Mouse (Mus musculus) neural tube, embryonic 13.5 days (tissue): ENCODE measurements around the gene Fam84b. TPM values are rescaled to one million over a fixed set of nuclear protein-coding genes. Genes with fewer than 3 reads are reported as not detected.

Source experiments
- ATAC-seq: fragments of 200-750 bp; cut with Nextera tagmentation; 2 replicates; pipeline ENCODE4 v1.8.0; 2017; ENCODE audit warnings: low read depth, mild to moderate bottlenecking, moderate TSS enrichment, moderate library complexity
- H3K27ac ChIP-seq: fragments of 300-500 bp; sonication (generic); replicated peaks from 2 replicates; pipeline ENCODE4 v1.5.1; 2015; ENCODE audit warnings: moderate library complexity, mild to moderate bottlenecking, inconsistent platforms
- H3K27me3 ChIP-seq: fragments of 300-500 bp; sonication (generic); 2 replicates; pipeline ENCODE4 v1.6.1; 2015; ENCODE audit warnings: mild to moderate bottlenecking, inconsistent platforms
- H3K36me3 ChIP-seq: fragments of 300-500 bp; sonication (generic); 2 replicates; pipeline ENCODE4 v1.6.1; 2015; ENCODE audit warnings: mild to moderate bottlenecking, inconsistent platforms
- H3K4me1 ChIP-seq: fragments of 300-500 bp; sonication (generic); replicated peaks from 2 replicates; pipeline ENCODE4 v1.6.1; 2015; ENCODE audit warnings: inconsistent platforms
- H3K4me2 ChIP-seq: fragments of 300-500 bp; sonication (generic); 2 replicates; pipeline ENCODE4 v1.6.1; 2015; ENCODE audit warnings: inconsistent platforms, mild to moderate bottlenecking, moderate library complexity
- H3K4me3 ChIP-seq: fragments of 300-500 bp; sonication (generic); 2 replicates; pipeline ENCODE4 v1.5.1; 2015; ENCODE audit warnings: mild to moderate bottlenecking, inconsistent platforms
- H3K9ac ChIP-seq: fragments of 300-500 bp; sonication (generic); 2 replicates; pipeline ENCODE4 v1.6.1; 2015; ENCODE audit warnings: moderate library complexity, mild to moderate bottlenecking, inconsistent platforms
- H3K9me3 ChIP-seq: fragments of 300-500 bp; sonication (generic); 2 replicates; pipeline ENCODE4 v1.6.1; 2016; ENCODE audit warnings: inconsistent platforms
- WGBS: fragments of 180-500 bp; shearing (Covaris S2); methylation state at CpG from one replicate; pipeline ENCODE4 v1.1.7; 2015; 5-methylcytosine and 5-hydroxymethylcytosine counted together
- polyA plus RNA-seq: library from polyadenylated mRNA; unstranded; fragments of >200 nt; fragmentation: Nextera tagmentation; extraction: Ambion mirVana; gene quantifications from 2 replicates; pipeline ENCODE4 v1.2.1, GENCODE M21; 2015

Gene Fam84b
- 6.3 and 8.5 TPM in 2 replicates for polyA plus RNA-seq

GRCm38 (mm10) chr15:60853231-60853999 lies at the start of gene Fam84b:
Fam84b (minus strand) TSS chr15:60853778.
- H3K4me1 ChIP-seq = peaks cover 12% of the 10 kb centered on the region
- WGBS = 30% methylated on average over 17 of the region's 17 CpGs

GRCm38 (mm10) chr15:60898187-60898965 lies 44.8 kb upstream of the Fam84b start:
- WGBS = 52% methylated on average over 6 of the region's 6 CpGs
- ATAC-seq = peak; percentile 50; the same call in 1 of the 2 replicates
- Histone ChIP-seq H3K4me3 (no peak overlapping the region), H3K36me3 (no peaks in the 10 kb centered on the region), H3K4me1 (no peaks in the 10 kb centered on the region), H3K4me2 (no peak overlapping the region), H3K9me3 (no peaks in the 10 kb centered on the region), H3K27me3 (no peaks in the 10 kb centered on the region), H3K27ac (0 out of 2 replicates have a peak overlapping the region, but pooled peaks have one; percentile 2), H3K9ac (no peak overlapping the region)

More at GRCm38 (mm10) chr15:60853231-60853999, at the start of gene Fam84b:
- no peak within 1 kb of the TSS for H3K4me2 ChIP-seq
- H3K9ac ChIP-seq = no peak within 1 kb of the TSS
- H3K27ac ChIP-seq = no peak within 1 kb of the TSS
- peak; percentile 72; the same call in 1 of the 2 replicates for ATAC-seq
- H3K4me3 ChIP-seq = no peak within 1 kb of the TSS
- no peaks in the 10 kb centered on the region for H3K36me3 ChIP-seq
- no peaks in the 10 kb centered on the region for H3K9me3 ChIP-seq
- H3K27me3 ChIP-seq = no peaks in the 10 kb centered on the region

- Histone ChIP-seq H3K9me3 (no peaks in the 10 kb centered on the region), H3K27ac (no peak overlapping the region), H3K27me3 (no peaks in the 10 kb centered on the region), H3K9ac (no peak overlapping the region), H3K4me2 (no peak overlapping the region), H3K4me1 (no peaks in the 10 kb centered on the region), H3K36me3 (no peaks in the 10 kb centered on the region), H3K4me3 (no peak overlapping the region)
- 77% methylated on average over 2 of the region's 2 CpGs for WGBS
- no peak for ATAC-seq
These were observed 42.5 kb upstream of the Fam84b start for GRCm38 (mm10) chr15:60896040-60896439.

- WGBS = 82% methylated on average over 3 of the region's 3 CpGs
- no peak overlapping the region for H3K4me3 ChIP-seq
These were observed 39.4 kb upstream of the Fam84b start for GRCm38 (mm10) chr15:60892976-60893463.

GRCm38 (mm10) chr15:60888724-60889123 lies 35.1 kb upstream of the Fam84b start:
- no peak overlapping the region for H3K27ac ChIP-seq
- no peak overlapping the region for H3K9ac ChIP-seq
- H3K27me3 ChIP-seq = no peaks in the 10 kb centered on the region
- no peak overlapping the region for H3K4me3 ChIP-seq
- H3K36me3 ChIP-seq = no peaks in the 10 kb centered on the region
- 0 out of 2 replicates have a peak, but pooled peaks cover 4% of the 10 kb centered on the region for H3K4me1 ChIP-seq
- no peaks in the 10 kb centered on the region for H3K9me3 ChIP-seq
- WGBS = 87% methylated on average over 2 of the region's 2 CpGs
- ATAC-seq = no peak
- H3K4me2 ChIP-seq = no peak overlapping the region

More at GRCm38 (mm10) chr15:60892976-60893463, 39.4 kb upstream of the Fam84b start:
- Histone ChIP-seq H3K9me3 (no peaks in the 10 kb centered on the region), H3K4me1 (0 out of 2 replicates have a peak, but pooled peaks cover 4% of the 10 kb centered on the region), H3K36me3 (no peaks in the 10 kb centered on the region), H3K9ac (no peak overlapping the region), H3K27me3 (no peaks in the 10 kb centered on the region), H3K4me2 (no peak overlapping the region), H3K27ac (no peak overlapping the region)
- ATAC-seq = no peak

GRCm38 (mm10) chr15:60875721-60876120 lies 22.1 kb upstream of the Fam84b start:
- Histone ChIP-seq H3K4me2 (no peak overlapping the region), H3K4me1 (no peaks in the 10 kb centered on the region), H3K4me3 (no peak overlapping the region), H3K9me3 (no peaks in the 10 kb centered on the region), H3K36me3 (no peaks in the 10 kb centered on the region), H3K27ac (no peak overlapping the region), H3K27me3 (no peaks in the 10 kb centered on the region), H3K9ac (no peak overlapping the region)
- no peak for ATAC-seq
- 86% methylated on average over 6 of the region's 6 CpGs for WGBS

DNA sequence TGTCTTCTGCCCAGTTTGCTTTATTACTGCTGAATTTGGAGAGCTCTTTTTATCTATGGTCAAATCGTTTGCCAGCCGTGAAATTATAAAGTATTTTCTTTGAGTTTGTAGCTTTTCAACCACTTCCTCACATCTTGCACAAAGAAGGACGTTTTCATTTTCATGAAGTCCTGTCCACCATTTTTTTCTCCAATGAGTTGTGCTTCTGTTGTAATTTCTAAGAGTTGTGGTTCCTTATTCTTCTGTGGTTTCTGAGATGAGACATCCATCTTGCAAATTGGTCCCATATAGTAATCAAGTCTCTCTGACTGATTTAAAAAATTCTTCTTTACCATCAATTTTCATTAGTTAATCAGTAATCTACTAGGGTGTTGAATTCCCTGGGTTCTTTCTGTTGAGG lies 8.8 kb upstream of the Fam84b start:
- Histone ChIP-seq H3K9me3 (no peaks in the 10 kb centered on the region), H3K4me1 (no peaks in the 10 kb centered on the region), H3K36me3 (no peaks in the 10 kb centered on the region), H3K9ac (no peak overlapping the region), H3K27me3 (no peaks in the 10 kb centered on the region), H3K4me3 (no peak overlapping the region), H3K4me2 (no peak overlapping the region), H3K27ac (no peak overlapping the region)
- WGBS = 84% methylated on average over 3 of the region's 3 CpGs
- no peak for ATAC-seq

GRCm38 (mm10) chr15:60855112-60855511 lies 1.5 kb upstream of the Fam84b start:
- Histone ChIP-seq H3K4me3 (no peak overlapping the region), H3K27ac (no peak overlapping the region), H3K36me3 (no peaks in the 10 kb centered on the region), H3K9me3 (no peaks in the 10 kb centered on the region), H3K4me1 (peaks cover 12% of the 10 kb centered on the region), H3K9ac (no peak overlapping the region), H3K27me3 (no peaks in the 10 kb centered on the region), H3K4me2 (no peak overlapping the region)
- no peak for ATAC-seq
- WGBS = 85% methylated on average over 1 of the region's 1 CpGs

DNA sequence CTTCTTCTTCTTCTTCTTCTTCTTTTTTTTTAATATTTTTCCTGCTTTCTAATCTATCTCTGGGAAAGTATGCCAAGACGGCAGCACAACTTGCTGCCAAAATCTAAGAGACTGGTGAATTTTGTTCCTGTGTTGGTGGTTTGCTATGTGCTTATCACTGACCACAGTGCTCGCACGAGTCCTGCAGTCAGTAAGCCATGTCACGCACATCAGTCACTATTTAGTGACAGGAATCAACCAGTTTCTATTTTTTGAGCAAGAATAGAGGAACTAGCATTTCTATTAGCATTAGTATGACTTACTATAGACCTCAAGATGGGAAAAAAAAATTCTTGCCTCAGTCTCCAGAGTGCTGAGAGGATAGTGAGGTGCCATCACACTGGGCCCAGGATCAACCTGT lies 573 bp upstream of the Fam84b start:
- H3K36me3 ChIP-seq = no peaks in the 10 kb centered on the region
- no peak for ATAC-seq
- WGBS = 84% methylated on average over 4 of the region's 4 CpGs
- no peaks in the 10 kb centered on the region for H3K27me3 ChIP-seq
- H3K9ac ChIP-seq = no peak overlapping the region
- no peak overlapping the region for H3K4me3 ChIP-seq
- H3K9me3 ChIP-seq = no peaks in the 10 kb centered on the region
- no peak overlapping the region for H3K27ac ChIP-seq
- H3K4me1 ChIP-seq = peaks cover 12% of the 10 kb centered on the region
- H3K4me2 ChIP-seq = no peak overlapping the region

- WGBS = 59% methylated on average over 3 of the region's 3 CpGs
- no peaks in the 10 kb centered on the region for H3K36me3 ChIP-seq
- no peaks in the 10 kb centered on the region for H3K27me3 ChIP-seq
- no peak overlapping the region for H3K9ac ChIP-seq
- H3K4me2 ChIP-seq = no peak overlapping the region
- ATAC-seq = no peak
- no peak overlapping the region for H3K27ac ChIP-seq
- H3K9me3 ChIP-seq = no peaks in the 10 kb centered on the region
- H3K4me3 ChIP-seq = no peak overlapping the region
- H3K4me1 ChIP-seq = peaks cover 22% of the 10 kb centered on the region
These were observed 4.9 kb downstream of the Fam84b start for GRCm38 (mm10) chr15:60848630-60849029.

GRCm38 (mm10) chr15:60846291-60846690 lies 7.3 kb downstream of the Fam84b start:
- H3K36me3 ChIP-seq = no peaks in the 10 kb centered on the region
- no peaks in the 10 kb centered on the region for H3K9me3 ChIP-seq
- H3K4me3 ChIP-seq = no peak overlapping the region
- peaks cover 12% of the 10 kb centered on the region; the same call in 1 of the 2 replicates for H3K4me1 ChIP-seq
- no peak overlapping the region for H3K4me2 ChIP-seq
- WGBS = 37% methylated on average over 6 of the region's 6 CpGs
- H3K9ac ChIP-seq = no peak overlapping the region
- no peaks in the 10 kb centered on the region for H3K27me3 ChIP-seq
- ATAC-seq = no peak
- H3K27ac ChIP-seq = no peak overlapping the region

- no peaks in the 10 kb centered on the region for H3K9me3 ChIP-seq
- no peak for ATAC-seq
- no peak overlapping the region for H3K4me3 ChIP-seq
- 13% methylated on average over 3 of the region's 3 CpGs for WGBS
- H3K36me3 ChIP-seq = no peaks in the 10 kb centered on the region
- no peaks in the 10 kb centered on the region for H3K27me3 ChIP-seq
- H3K4me1 ChIP-seq = peaks cover 12% of the 10 kb centered on the region; the same call in 1 of the 2 replicates
- H3K27ac ChIP-seq = no peak overlapping the region
- H3K4me2 ChIP-seq = no peak overlapping the region
- no peak overlapping the region for H3K9ac ChIP-seq
These were observed 7.7 kb downstream of the Fam84b start for GRCm38 (mm10) chr15:60845886-60846285.
